Mouse (Mus musculus): ENCODE measurements around the gene Zfp473.

DNA sequence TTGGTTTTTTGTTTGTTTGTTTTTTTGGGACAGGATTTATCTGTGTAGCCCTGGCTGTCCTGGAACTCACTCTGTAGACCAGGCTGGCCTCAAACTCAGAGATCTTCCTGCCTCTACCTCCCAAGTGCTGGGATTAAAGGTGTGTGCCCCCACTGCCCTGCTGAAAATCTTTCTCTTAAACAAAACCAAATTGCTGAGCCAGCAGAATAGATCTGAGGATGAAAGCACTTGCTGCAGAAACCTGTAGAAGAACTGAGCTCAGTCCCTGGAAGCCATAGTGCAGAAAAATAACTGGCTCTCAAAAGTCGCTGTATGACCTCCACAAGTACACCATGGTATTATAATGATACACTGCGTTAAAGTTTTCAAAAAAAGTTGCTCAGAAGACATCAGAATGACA, 6.3 kb upstream of the Zfp473 start:
- TF ChIP-seq CTCF (IDR thresholded peaks at IDR 0.05; ENCODE audit: borderline replicate concordance, insufficient read depth, low read length), result no peak
- TF ChIP-seq POLR2A (IDR thresholded peaks at IDR 0.05; ENCODE audit: low read depth, low read length), result no peak
